8 mouse cellular contexts compared by ENCODE assay signal in the genomic region with DNA sequence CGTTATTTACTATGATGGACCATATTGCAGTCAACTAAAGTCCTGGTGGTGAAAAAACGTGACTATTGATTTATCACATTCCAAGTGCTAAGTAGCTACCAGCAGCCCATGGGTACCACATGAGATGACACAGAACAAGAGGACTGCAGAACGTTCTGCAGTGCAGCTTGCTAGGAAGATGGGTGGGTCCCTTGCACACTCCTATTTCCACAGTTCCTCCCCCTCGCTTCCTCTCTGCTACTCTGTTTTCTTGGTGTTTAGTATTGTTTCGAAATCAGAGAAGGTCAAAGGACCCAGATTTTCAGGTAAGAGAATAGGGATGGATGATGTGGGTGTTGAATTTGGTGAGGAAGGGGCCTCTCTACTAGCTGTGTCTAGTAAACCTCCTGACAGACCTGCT. TPM values are rescaled to one million over a fixed set of nuclear protein-coding genes. Genes with fewer than 3 reads are reported as not detected.
DNase-seq lines count a peak whose midpoint lies in the region; ATAC-seq and TF ChIP-seq lines count a peak whose summit lies in the region.
"Had no signal": no experiment of that assay in that cellular context is flagged by ENCODE, and none has a peak within 500 bp of the region (broad histone marks: within the 10 kb centered on the region; RNA-seq: fewer than 3 reads in every experiment).

Gene Gimap4, plus strand, starts transcription at position 231 of the 400 bp plus-strand sequence.

- H3K27ac ChIP-seq in heart, adult 2 months, result peak within 1 kb of the TSS; percentile 93
- H3K27ac ChIP-seq in limb, embryonic 11.5 days (replicated peaks; ENCODE audit: low read depth, low read length), result no peak within 1 kb of the TSS

- no peaks in the 10 kb centered on the region for H3K79me2 ChIP-seq in heart, adult 2 months (replicated peaks; ENCODE audit: control insufficient read depth, insufficient read depth, low read length)

- ATAC-seq in limb, embryonic 11.5 days (ENCODE audit: insufficient number of reproducible peaks, low FRiP score, low TSS enrichment, low read depth), result no peak
- ATAC-seq in granulocyte monocyte progenitor cell, adult 5-6 weeks (replicated peaks; ENCODE audit: poor library complexity, severe bottlenecking), result no peak

- H3K9me3 ChIP-seq in limb, embryonic 11.5 days (ENCODE audit: control insufficient read depth, low read length), result no peaks in the 10 kb centered on the region

- 0 out of 2 replicates have a peak, but pooled peaks have one; percentile 11 for TF ChIP-seq EP300 in heart, adult 2 months (IDR thresholded peaks at IDR 0.05; ENCODE audit: insufficient read depth, low read depth, low read length)

- peak; percentile 68; the same call in 1 of the 2 replicates for TF ChIP-seq POLR2A in heart, adult 2 months (IDR thresholded peaks at IDR 0.05; ENCODE audit: insufficient read depth, low read depth, low read length)

- H3K36me3 ChIP-seq in heart, adult 2 months (ENCODE audit: control insufficient read depth, insufficient read depth, low read length), result peaks cover 9% of the 10 kb centered on the region
- no peaks in the 10 kb centered on the region for H3K36me3 ChIP-seq in limb, embryonic 11.5 days (ENCODE audit: control insufficient read depth, insufficient read depth, low read length)

- 36% methylated on average over 5 of the region's 5 CpGs for WGBS in heart, adult 2 months
- 78% methylated on average over 5 of the region's 5 CpGs for WGBS in limb, embryonic 11.5 days

- no peak for TF ChIP-seq CTCF in heart, adult 2 months (IDR thresholded peaks at IDR 0.05)

- H3K4me2 ChIP-seq in limb, embryonic 11.5 days (ENCODE audit: low read depth, severe bottlenecking), result no peak within 1 kb of the TSS

- H3K9ac ChIP-seq in heart, adult 2 months (ENCODE audit: low read depth, low read length), result peak within 1 kb of the TSS; percentile 72
- no peak within 1 kb of the TSS for H3K9ac ChIP-seq in limb, embryonic 11.5 days (ENCODE audit: low read length)

- peak; percentile 21 for DNase-seq in thymus, postnatal 4 days
- no peak for DNase-seq in thymus, postnatal 25 days
- no peak for DNase-seq in heart, adult 2 months
- no peak for DNase-seq in limb, embryonic 11.5 days (ENCODE audit: low spot score)
- DNase-seq in layer of hippocampus, postnatal 10 days (ENCODE audit: low spot score in 2 of 2), result no peak
- no peak for DNase-seq in testis, postnatal 14 days (ENCODE audit: low spot score)
- DNase-seq: midbrain, embryonic 14.5 days had no signal

- peaks cover 10% of the 10 kb centered on the region for H3K4me1 ChIP-seq in heart, adult 2 months (ENCODE audit: control insufficient read depth, insufficient read depth, low read length)
- no peaks in the 10 kb centered on the region for H3K4me1 ChIP-seq in limb, embryonic 11.5 days (ENCODE audit: control insufficient read depth, insufficient read depth, low read length)

- H3K27me3 ChIP-seq in heart, adult 2 months (ENCODE audit: control insufficient read depth, insufficient read depth, low read length), result no peaks in the 10 kb centered on the region
- no peaks in the 10 kb centered on the region for H3K27me3 ChIP-seq in limb, embryonic 11.5 days (ENCODE audit: control insufficient read depth, insufficient read depth, low read length)

- intact Hi-C loops in heart, adult 2 months (cut with DNase I), result loop anchor here (2.0 kb wide), 1 partner anchor 16 kb away; no protein-coding TSS in a partner anchor

- peak within 1 kb of the TSS; percentile 39 for H3K4me3 ChIP-seq in heart, adult 2 months
- no peak within 1 kb of the TSS for H3K4me3 ChIP-seq in limb, embryonic 11.5 days (ENCODE audit: low read depth, low read length)

RNA-seq across cellular contexts. Expression of gene Gimap4, which starts in this region (rescaled TPM):
- total RNA-seq in heart, adult 2 months (2021), result 10 to 100 TPM; 22.4 to 25.3 TPM
- polyA plus RNA-seq in heart, adult 2 months (2012; rRNA removed), result 28.1 and 42.1 TPM in 2 replicates
- polyA plus RNA-seq in limb, embryonic 11.5 days (2014; fragmentation: Nextera tagmentation; extraction: Ambion mirVana), result 10.8 and 12.3 TPM in 2 replicates
- under 1 TPM; 0.58 to 0.71 TPM for total RNA-seq in layer of hippocampus, postnatal 10 days (2021)
- total RNA-seq in granulocyte monocyte progenitor cell, adult 5-6 weeks (2014; fragmentation: Nextera tagmentation), result not detected in 2 replicates
- total RNA-seq in granulocyte monocyte progenitor cell, adult 5-6 weeks (2017), result 0.60 and 1.3 TPM in 2 replicates

Comparison
In these comparisons a context has a peak if more than half of its experiments do, and no peak if none do; other contexts are left out.
1. RNA of gene Gimap4 (total RNA-seq): 22.4 to 25.3 TPM in heart, adult 2 months; 0.60 to 1.3 TPM in granulocyte monocyte progenitor cell, adult 5-6 weeks and 0.58 to 0.71 TPM in layer of hippocampus, postnatal 10 days; every median in the first group is over 4 times any median in the second.